Mouse (Mus musculus): ENCODE measurements around the gene Optn. TPM values are rescaled to one million over a fixed set of nuclear protein-coding genes. Genes with fewer than 3 reads are reported as not detected.

Gene Optn
- polyA plus RNA-seq, 1 experiment from 2014 or later, result 13.6 TPM

DNA sequence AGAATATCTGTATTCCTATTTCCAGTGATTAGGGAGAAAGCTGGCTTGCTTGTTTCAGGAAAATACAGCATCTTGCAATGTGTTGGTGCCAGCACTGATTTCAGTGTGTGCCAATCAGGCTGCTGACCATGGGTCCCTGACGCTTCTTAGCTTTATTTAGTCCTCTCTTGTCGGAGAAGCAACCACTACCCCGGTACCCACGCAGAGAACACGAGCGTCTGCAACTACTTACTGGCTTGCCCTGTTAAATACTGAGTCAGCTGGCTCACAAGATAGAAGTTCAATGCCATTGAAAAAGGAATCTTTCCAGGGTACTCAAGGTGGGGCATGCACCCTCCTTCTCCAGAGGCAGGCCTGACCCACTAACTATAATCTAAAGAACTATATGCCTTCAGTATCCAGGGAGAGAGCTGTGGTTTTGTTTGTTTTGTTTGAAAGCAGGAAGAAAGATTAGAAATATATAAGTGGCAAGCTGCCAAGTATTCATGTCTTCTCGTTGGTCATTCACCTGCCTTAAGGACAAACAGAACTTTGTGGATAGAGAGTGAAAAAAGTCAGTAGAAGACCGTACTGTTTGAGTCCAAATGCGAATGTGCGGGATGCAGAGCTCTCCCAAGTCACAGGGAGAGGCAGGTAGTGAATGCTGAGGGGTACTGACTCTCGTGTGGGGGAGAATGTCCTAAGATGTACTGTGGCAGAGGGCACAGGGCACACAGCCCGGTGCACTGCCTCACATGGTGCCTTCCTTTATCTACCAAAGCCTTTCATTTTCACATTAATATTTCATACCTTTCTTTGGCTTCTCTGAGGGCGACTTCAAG, 24.3 kb downstream of the Optn start:
- no peak for ATAC-seq (replicated peaks; ENCODE audit: insufficient number of reproducible peaks, low FRiP score, low TSS enrichment)
- H3K36me3 ChIP-seq (ENCODE audit: control insufficient read depth, insufficient read depth, low read length), result no peaks in the 10 kb centered on the region
- WGBS (ENCODE audit: insufficient replicate concordance), result 78% methylated on average over 13 of the region's 13 CpGs
- H3K9me3 ChIP-seq (replicated peaks; ENCODE audit: control insufficient read depth, low read length), result no peaks in the 10 kb centered on the region
- no peak overlapping the region for H3K4me2 ChIP-seq
- no peak overlapping the region for H3K27ac ChIP-seq (ENCODE audit: low read depth, low read length)
- no peaks in the 10 kb centered on the region for H3K27me3 ChIP-seq (ENCODE audit: control insufficient read depth, insufficient read depth, low read length)
- peaks cover 2% of the 10 kb centered on the region; the same call in 1 of the 2 replicates for H3K4me1 ChIP-seq (ENCODE audit: control insufficient read depth, insufficient read depth, low read length)
- H3K4me3 ChIP-seq (ENCODE audit: low read depth, low read length), result no peak overlapping the region
- no peak overlapping the region for H3K9ac ChIP-seq (ENCODE audit: low read depth, low read length)

DNA sequence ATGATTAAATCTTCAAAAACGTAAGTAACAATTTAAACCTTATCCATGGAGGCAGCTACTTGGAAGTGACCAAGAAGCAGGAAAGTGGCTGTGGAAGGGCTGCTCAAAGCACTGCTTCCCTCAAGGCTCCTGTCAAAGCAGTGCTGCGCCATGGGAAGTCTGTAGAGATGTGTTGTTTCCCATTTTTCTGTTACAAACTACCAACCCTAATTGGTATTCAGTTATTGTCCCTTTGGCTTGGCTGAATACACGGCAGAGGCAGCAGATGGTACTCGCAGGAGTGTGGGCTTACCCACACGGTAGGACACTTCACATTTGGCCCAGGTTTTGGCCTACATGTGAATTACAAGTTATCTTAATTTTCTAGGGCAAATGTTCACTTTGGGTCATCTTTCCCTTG, 25.5 kb downstream of the Optn start:
- ATAC-seq (replicated peaks; ENCODE audit: insufficient number of reproducible peaks, low FRiP score, low TSS enrichment), result no peak
- H3K27ac ChIP-seq (ENCODE audit: low read depth, low read length), result no peak overlapping the region
- H3K4me2 ChIP-seq, result no peak overlapping the region

DNA sequence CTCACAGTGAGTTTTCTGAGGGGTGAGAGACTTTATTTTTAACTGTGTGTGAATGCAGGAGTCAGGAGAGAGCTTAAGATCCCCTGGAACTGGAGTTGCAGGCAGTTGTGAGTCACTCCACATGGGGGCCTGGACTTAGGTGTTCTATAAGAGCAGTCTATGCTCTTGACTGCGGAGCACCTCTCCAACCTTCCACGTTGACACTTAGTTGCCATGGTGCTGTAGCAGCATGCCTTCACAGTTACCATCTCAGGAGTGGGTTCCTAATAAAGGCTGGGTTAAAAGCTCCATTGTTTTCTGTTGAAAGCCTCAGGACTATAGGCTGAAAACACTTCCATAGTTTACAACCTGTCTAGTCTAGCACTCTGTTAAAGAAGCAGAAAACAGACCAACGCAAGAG, 26.5 kb downstream of the Optn start:
- Histone ChIP-seq H3K36me3 (ENCODE audit: control insufficient read depth, insufficient read depth, low read length) (no peaks in the 10 kb centered on the region), H3K27ac (ENCODE audit: low read depth, low read length) (no peak overlapping the region), H3K9ac (ENCODE audit: low read depth, low read length) (no peak overlapping the region), H3K9me3 (replicated peaks; ENCODE audit: control insufficient read depth, low read length) (no peaks in the 10 kb centered on the region), H3K4me2 (no peak overlapping the region), H3K27me3 (ENCODE audit: control insufficient read depth, insufficient read depth, low read length) (no peaks in the 10 kb centered on the region), H3K4me3 (ENCODE audit: low read depth, low read length) (no peak overlapping the region), H3K4me1 (ENCODE audit: control insufficient read depth, insufficient read depth, low read length) (no peaks in the 10 kb centered on the region)
- ATAC-seq (replicated peaks; ENCODE audit: insufficient number of reproducible peaks, low FRiP score, low TSS enrichment), result no peak
- WGBS (ENCODE audit: insufficient replicate concordance), result 59% methylated on average over 3 of the region's 3 CpGs

More for the DNA sequence above, 25.5 kb downstream of the Optn start:
- WGBS (ENCODE audit: insufficient replicate concordance), result 85% methylated on average over 5 of the region's 5 CpGs
- no peaks in the 10 kb centered on the region for H3K9me3 ChIP-seq (replicated peaks; ENCODE audit: control insufficient read depth, low read length)
- H3K9ac ChIP-seq (ENCODE audit: low read depth, low read length), result no peak overlapping the region
- H3K4me1 ChIP-seq (ENCODE audit: control insufficient read depth, insufficient read depth, low read length), result no peaks in the 10 kb centered on the region
- no peaks in the 10 kb centered on the region for H3K27me3 ChIP-seq (ENCODE audit: control insufficient read depth, insufficient read depth, low read length)
- no peak overlapping the region for H3K4me3 ChIP-seq (ENCODE audit: low read depth, low read length)
- H3K36me3 ChIP-seq (ENCODE audit: control insufficient read depth, insufficient read depth, low read length), result no peaks in the 10 kb centered on the region

DNA sequence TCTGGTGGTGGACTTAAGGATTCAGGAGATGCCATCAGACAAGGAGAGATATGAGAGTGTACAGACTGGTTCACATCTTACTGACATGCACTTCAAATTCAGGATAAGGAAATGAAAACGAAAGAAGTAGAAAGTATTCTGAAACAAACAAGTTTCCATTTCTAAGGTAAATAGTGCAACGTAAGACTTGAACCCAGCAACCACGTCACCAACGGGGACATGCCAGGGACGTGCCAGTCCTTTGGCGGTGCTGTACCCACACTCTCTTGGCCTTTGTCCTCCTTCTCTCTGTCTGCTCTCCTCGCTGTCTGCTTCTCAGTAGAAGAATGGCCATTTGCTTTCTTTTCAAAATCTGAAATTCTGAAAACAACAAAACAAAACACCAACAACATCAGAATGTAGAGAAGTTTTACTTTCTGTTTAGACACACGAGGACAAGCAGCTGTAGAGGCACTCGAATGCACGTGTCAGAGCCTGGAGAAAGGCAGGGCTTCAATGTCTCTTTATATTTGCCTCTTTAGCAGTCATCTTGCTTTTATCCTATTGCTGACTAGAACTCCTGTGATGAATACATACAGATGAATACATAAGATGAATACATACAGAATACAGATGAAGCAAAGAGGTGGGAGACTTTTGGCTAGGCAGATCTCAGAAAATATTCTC, 27.3 kb downstream of the Optn start:
- H3K27me3 ChIP-seq (ENCODE audit: control insufficient read depth, insufficient read depth, low read length), result no peaks in the 10 kb centered on the region
- WGBS (ENCODE audit: insufficient replicate concordance), result 84% methylated on average over 10 of the region's 10 CpGs
- no peak overlapping the region for H3K4me2 ChIP-seq
- H3K36me3 ChIP-seq (ENCODE audit: control insufficient read depth, insufficient read depth, low read length), result no peaks in the 10 kb centered on the region
- ATAC-seq (replicated peaks; ENCODE audit: insufficient number of reproducible peaks, low FRiP score, low TSS enrichment), result no peak
- no peaks in the 10 kb centered on the region for H3K9me3 ChIP-seq (replicated peaks; ENCODE audit: control insufficient read depth, low read length)
- H3K4me3 ChIP-seq (ENCODE audit: low read depth, low read length), result no peak overlapping the region
- no peak overlapping the region for H3K27ac ChIP-seq (ENCODE audit: low read depth, low read length)
- H3K9ac ChIP-seq (ENCODE audit: low read depth, low read length), result no peak overlapping the region
- no peaks in the 10 kb centered on the region for H3K4me1 ChIP-seq (ENCODE audit: control insufficient read depth, insufficient read depth, low read length)

DNA sequence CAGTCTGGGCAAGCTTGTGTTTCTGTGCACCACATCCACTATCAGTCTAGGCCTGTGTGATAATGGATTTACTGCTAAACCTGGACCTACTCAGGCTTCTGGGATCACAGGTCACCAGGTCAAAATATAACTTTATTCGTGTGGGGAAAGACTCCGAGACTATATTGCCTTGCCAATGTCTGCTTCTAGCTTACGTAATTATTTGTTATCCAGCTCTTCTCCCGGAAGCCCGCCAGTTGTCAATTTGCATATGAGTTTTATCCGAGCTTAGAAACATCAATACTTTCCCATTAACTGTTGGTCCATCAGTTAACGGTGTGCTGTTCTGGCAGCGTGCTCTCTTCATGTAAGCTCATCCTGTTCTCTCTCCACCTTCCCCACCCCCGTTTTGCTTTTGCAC, 28.6 kb downstream of the Optn start:
- H3K4me3 ChIP-seq (ENCODE audit: low read depth, low read length), result no peak overlapping the region
- H3K27ac ChIP-seq (ENCODE audit: low read depth, low read length), result no peak overlapping the region
- no peak overlapping the region for H3K9ac ChIP-seq (ENCODE audit: low read depth, low read length)
- 91% methylated on average over 9 of the region's 9 CpGs for WGBS (ENCODE audit: insufficient replicate concordance)
- no peak for ATAC-seq (replicated peaks; ENCODE audit: insufficient number of reproducible peaks, low FRiP score, low TSS enrichment)
- H3K4me1 ChIP-seq (ENCODE audit: control insufficient read depth, insufficient read depth, low read length), result no peaks in the 10 kb centered on the region
- no peaks in the 10 kb centered on the region for H3K36me3 ChIP-seq (ENCODE audit: control insufficient read depth, insufficient read depth, low read length)
- H3K27me3 ChIP-seq (ENCODE audit: control insufficient read depth, insufficient read depth, low read length), result no peaks in the 10 kb centered on the region
- H3K9me3 ChIP-seq (replicated peaks; ENCODE audit: control insufficient read depth, low read length), result no peaks in the 10 kb centered on the region
- H3K4me2 ChIP-seq, result no peak overlapping the region

DNA sequence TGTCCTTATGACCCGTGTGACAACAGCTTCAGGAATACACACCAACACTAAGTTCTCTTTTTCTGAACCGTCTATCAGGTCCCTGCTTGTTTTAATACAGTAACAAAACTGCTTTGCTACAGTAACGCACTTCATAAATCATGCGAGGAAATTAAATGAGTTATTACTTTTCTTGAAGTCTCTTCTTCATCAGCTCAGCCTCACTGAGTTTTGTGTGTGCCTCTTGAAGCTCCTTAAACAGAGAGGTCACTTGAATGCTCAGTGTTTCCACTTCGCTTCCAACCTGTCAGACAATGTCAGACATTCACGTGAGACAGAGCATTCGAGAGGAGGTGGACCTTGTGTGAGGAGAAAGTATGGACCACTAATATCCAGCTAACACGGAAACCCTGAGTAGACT, 29.1 kb downstream of the Optn start:
- Histone ChIP-seq H3K36me3 (ENCODE audit: control insufficient read depth, insufficient read depth, low read length) (no peaks in the 10 kb centered on the region), H3K4me2 (no peak overlapping the region), H3K4me1 (ENCODE audit: control insufficient read depth, insufficient read depth, low read length) (no peaks in the 10 kb centered on the region), H3K4me3 (ENCODE audit: low read depth, low read length) (no peak overlapping the region), H3K27me3 (ENCODE audit: control insufficient read depth, insufficient read depth, low read length) (no peaks in the 10 kb centered on the region), H3K9me3 (replicated peaks; ENCODE audit: control insufficient read depth, low read length) (no peaks in the 10 kb centered on the region), H3K27ac (ENCODE audit: low read depth, low read length) (no peak overlapping the region), H3K9ac (ENCODE audit: low read depth, low read length) (no peak overlapping the region)
- WGBS (ENCODE audit: insufficient replicate concordance), result 75% methylated on average over 8 of the region's 8 CpGs
- no peak for ATAC-seq (replicated peaks; ENCODE audit: insufficient number of reproducible peaks, low FRiP score, low TSS enrichment)

DNA sequence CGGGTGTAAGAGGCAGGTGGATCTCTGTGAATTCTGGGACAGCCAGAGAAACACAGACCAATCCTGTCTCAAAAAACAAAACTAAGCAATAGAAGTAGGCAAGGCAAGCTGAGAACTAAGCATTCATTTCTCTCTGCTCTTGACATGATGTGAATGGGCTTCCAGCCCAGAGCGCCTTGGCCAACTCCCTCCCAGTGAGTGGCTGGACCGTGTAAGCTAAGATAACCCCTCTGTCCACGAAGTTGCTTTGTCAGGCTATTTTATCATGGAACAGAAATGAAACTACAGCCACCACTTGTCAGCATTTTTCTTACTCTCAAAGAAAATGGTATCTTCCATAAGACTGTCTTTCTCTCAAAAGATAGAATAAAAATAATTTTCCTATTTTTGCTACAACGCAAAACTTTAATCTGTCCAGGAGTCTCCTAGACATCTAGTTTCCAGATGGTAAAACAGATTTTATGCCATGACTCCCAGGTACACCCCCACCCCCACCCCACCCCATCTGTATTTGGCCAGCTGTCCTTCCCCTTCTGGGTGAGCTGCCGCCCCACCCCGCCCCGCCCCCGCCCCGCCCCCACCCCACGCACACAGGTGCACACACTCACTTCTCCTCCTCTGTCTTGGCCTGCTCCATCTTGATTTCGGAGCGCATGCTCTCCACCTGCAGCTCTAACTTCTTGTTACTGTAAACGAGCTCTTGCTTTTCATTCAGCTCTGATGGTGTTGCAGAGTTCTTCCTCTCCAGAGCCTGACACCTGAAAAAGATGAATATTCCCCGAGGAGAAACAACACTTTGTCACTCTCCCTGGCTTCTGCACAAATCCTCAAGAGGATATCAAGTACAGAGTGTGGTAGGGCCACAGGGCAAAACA, 30.1 kb downstream of the Optn start:
- Histone ChIP-seq H3K4me1 (ENCODE audit: control insufficient read depth, insufficient read depth, low read length) (no peaks in the 10 kb centered on the region), H3K9ac (ENCODE audit: low read depth, low read length) (no peak overlapping the region), H3K9me3 (replicated peaks; ENCODE audit: control insufficient read depth, low read length) (no peaks in the 10 kb centered on the region), H3K36me3 (ENCODE audit: control insufficient read depth, insufficient read depth, low read length) (no peaks in the 10 kb centered on the region), H3K27ac (ENCODE audit: low read depth, low read length) (no peak overlapping the region), H3K4me2 (no peak overlapping the region), H3K4me3 (ENCODE audit: low read depth, low read length) (no peak overlapping the region), H3K27me3 (ENCODE audit: control insufficient read depth, insufficient read depth, low read length) (no peaks in the 10 kb centered on the region)
- no peak for ATAC-seq (replicated peaks; ENCODE audit: insufficient number of reproducible peaks, low FRiP score, low TSS enrichment)
- 59% methylated on average over 15 of the region's 15 CpGs for WGBS (ENCODE audit: insufficient replicate concordance)

DNA sequence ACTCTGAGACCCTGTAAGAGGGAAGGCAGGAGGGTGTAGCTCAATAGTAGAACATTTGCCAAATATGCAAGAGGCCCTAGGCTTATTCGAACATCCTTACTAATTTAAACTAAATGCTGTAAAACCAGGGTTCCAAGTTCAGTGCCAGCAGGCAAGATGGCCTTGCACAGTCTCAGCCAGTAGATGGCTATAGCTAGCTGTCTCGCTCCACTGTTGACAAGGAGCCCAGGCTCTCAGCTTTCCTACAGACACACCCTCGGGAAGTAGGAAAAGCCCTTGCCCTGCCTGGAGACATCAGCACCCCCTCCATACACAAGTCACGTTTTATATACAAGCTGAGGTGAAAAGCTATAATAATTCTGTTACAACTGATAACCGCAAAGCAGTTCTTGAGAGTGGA, 31.2 kb downstream of the Optn start:
- WGBS (ENCODE audit: insufficient replicate concordance), result 58% methylated on average over 5 of the region's 5 CpGs
- Histone ChIP-seq H3K9ac (ENCODE audit: low read depth, low read length) (no peak overlapping the region), H3K4me3 (ENCODE audit: low read depth, low read length) (no peak overlapping the region), H3K4me1 (ENCODE audit: control insufficient read depth, insufficient read depth, low read length) (no peaks in the 10 kb centered on the region), H3K4me2 (no peak overlapping the region), H3K36me3 (ENCODE audit: control insufficient read depth, insufficient read depth, low read length) (no peaks in the 10 kb centered on the region), H3K27me3 (ENCODE audit: control insufficient read depth, insufficient read depth, low read length) (no peaks in the 10 kb centered on the region), H3K9me3 (replicated peaks; ENCODE audit: control insufficient read depth, low read length) (no peaks in the 10 kb centered on the region), H3K27ac (ENCODE audit: low read depth, low read length) (no peak overlapping the region)
- no peak for ATAC-seq (replicated peaks; ENCODE audit: insufficient number of reproducible peaks, low FRiP score, low TSS enrichment)

Data from heart, embryonic 11.5 days (tissue).